Mouse (Mus musculus) telencephalon, adult 2 months (tissue): ENCODE results near the gene Kdm4c.
"Not testable (repeated sequence)": the region's sequence is repeated elsewhere in the genome, so short reads cannot be mapped to it uniquely, and the experiment has no call there.

Experiments
- DNase-seq: peaks from one replicate; pipeline ENCODE4 v3.0.0-alpha.2; 2011; ENCODE audit warnings: low read depth, low spot score

Kdm4c gene

DNA sequence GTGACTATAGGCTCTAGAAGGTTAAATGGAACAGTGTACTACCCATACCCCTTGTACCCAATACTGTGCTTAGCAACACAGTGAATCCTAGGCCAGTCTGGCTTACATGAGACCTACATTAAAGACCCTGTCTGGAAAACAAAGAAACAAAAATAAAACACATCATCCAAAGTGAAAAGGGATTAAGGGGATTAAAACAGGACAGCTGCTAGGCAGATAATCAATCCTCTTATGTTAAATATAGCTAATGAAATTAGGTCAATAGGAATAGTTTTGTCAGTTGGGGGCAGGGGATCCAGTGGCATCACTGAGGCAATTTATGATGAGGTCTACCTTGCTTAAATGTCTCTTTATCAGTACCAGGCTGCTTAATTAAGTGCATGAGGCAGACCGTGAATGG, at the start of gene Kdm4c:
TSS of gene Kdm4c (plus strand) at position 322 of the 400 bp plus-strand sequence.
- DNase-seq: no peak

DNA sequence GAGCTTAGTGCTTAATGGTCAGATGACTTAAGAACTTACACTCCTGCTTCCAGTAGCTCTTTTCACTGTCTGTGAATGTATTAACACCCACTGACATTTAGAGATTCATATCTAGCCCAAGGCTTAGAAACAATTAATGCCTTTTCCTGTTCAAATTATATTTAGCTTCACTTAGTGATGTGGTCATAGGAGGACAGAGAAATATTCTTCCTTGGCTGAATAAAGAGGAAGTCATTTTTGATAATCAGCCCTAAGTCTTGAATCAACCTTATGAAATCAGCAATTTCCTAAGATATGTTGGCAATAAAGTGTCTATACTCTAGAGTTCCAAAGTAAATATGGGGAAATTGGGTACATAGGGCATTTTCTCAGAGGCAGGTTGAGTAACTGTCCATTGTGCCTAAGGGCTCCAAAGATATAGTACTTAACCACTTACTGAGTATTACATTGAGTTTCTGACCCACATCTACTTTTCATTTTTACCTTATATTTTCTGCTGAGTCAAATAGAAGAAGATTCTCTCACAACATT, 41.0 kb upstream of the Kdm4c start:
- DNase-seq: no peak

DNA sequence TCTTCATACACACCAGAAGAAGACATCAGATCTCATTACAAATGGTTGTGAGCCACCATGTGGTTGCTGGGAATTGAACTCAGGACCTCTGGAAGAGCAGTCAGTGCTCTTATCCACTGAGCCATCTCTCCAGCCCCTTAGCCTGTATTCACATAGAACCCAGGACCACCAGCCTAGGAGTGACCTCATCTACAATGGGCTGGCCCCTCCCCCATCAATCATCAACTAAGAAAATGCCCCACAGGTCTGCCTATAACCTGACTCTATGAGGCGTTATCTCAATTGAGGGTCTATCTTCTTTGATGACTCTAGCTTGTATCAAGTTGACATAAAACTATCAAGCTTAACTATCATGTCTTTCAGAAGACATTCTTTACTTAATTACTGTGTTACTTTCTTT, 20.5 kb upstream of the Kdm4c start:
- not testable (repeated sequence) for DNase-seq

DNA sequence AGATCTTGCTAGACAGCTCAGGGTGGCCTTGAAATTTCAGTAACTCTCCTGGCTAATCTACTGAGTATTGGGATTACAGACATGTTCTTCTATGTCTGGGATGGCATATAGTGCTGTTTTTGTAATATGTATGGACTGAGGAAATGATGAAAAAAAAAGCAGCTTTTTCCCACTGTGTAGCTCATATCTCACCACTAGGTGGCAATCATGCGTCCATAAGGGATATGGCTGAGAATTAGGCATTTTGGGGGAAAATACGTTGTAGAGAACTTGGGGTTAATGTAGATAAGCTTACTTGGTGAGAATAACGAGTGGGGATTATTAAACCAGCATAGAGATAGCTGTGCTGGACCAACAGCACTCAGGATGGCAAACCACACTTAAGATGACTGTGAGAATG, 19.9 kb upstream of the Kdm4c start:
- no peak for DNase-seq

DNA sequence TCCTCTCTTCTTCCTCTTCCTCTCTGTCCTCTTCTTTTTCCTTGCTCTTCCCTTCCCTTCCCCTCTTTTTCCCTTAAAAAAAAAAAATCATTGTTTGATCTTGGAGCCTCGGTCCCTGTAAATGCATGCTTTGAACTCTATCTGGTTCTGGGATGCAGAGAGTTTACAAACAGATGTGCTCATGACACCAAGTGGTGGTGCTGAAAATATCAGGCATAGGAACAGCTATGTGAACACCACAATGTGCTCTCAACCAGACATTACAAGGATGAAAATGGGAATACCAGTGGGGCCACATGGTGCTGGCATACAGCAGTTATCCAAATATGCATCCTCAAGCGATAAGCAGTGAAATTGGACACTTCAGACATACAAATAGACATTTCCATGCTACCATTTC, 18.1 kb upstream of the Kdm4c start:
- DNase-seq: no peak

DNA sequence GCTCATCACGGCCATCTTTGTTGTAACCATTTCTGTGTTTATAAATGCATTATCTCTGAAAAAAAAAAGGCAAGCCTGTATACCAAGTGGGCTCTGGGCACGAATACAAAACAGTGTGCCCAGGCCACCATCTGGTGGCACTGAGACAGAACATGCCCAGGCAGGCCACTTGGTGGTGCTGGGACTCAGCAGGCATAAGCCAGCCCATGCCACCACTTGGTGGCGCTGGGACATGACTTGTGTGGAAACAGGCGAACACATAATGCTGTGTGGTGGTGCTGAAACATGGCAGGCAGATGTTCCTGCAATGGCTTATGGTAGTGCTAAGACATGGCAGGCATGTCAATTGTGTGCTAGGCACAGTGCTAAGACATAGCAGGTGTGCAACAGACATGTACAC, 11.3 kb upstream of the Kdm4c start:
- no peak for DNase-seq

DNA sequence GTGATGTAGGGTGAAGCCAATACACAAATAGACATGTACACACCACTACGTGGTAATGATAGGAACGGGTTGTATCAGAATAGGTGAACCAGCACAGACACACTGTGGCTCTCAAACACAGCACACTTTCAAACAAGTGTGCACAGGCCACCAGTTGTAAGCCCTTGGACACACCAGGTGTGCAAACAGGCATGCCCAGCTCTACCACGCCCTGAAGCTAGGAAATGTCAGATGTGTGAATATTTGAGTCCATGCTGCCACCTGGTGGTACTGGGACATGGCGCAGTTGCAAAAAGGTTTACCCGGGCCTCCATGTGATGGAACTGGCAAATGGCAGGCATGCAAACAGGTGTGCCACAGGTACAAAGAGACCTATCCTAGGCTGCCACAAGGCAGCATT, 10.9 kb upstream of the Kdm4c start:
- DNase-seq: no peak

DNA sequence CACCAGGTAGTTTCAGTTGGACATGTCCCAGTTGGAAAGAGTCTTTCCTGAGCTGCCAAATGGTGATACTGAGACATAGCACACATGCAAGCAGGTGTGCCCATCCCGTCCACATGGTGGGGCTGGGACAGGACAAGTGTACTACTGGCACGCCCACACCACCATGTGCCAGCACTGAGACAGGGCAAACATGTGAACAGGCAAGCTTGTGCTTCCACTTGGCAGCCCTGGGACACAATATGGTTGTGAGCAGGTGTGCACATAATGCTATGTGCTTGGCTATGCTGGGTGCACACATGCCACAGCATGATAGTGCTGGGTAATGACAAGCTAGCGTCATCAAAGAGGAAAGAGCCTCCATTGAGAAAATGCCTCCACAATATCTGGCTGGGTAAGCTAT, 8.8 kb upstream of the Kdm4c start:
- DNase-seq: no peak

DNA sequence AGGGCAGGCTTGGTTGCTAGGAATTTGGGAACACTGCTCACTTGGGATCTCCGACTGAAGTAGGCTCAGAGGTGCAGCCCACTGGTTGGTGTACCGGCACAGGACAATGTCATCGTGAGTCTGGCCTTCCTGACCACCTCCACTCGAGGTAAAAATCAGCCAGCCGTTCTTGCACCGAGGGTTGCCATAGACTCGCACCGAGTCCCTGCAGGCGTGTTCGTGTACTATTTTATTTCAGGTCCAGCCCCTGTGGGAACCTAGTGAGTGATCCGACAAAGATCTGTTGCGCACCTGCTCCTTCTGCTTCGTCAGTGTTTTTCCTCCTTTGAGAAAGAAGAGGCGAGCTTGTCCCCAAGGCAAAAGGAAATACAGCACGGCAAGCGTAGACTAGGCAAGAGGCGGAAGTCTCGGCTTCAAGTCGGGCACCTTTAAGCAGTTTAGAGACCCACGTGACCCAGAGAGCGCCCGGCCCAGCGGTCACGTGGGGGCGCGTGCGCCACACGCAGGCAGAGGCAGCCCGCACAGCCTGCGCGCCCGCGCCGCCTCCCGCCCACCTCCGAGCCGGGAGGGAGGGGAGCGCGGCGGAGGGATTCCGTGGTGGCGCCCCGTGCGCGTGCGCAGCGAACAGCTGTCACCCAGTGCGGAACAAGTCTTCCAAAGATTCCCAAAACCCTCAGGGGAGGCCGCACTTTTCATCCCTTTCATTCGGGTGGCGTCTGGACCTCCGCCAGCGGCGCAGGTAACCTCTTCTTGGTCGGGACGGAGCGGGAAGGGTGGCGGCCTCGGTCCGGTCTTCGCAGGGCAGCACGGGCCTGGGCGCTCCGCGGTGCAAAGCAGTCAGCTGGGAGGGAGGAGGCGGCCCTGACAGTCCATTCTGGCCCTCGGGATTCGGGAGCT, 9.3 kb downstream of the Kdm4c start:
- DNase-seq: peak; percentile 92

DNA sequence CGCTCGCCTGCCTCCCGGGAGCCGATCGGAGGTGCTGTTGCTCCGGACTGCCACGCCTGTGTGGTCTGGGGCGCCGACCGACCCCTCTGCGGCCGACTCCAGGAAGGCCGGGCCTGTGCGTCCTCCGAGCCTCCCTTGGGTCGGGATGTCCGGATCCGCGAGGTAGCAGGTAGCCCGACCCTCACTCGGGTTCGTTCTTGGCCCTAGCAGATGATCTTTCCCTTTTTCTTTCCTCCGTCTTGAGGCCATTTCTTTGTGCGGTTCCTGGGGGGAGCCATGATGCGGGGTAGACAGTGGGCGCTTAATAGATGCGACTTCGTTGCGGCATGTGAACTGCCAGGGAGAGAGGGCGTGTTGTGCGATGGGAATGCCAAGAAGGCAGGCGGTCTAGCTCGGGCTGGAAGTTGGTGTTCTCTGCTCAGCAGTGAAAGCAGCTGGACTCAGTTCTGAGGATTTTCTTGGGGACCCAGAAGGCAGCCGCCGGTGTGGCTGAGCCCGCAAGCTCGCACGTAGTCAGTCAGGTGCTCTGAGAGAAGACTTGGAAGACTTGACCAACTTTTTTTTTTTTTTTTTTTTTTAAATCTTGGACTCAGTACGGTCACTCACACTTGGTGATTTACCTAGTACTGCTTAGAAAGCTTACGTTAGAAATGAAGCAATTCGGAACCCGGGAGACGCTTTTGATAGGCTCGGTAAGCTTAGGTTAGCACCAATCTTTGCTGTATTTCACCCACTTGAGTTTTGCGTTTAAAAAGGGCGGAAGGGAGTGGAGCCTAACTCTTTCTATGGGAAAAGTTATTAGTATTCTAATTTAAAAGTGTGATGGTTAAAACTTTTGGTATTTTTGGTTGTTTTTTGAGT, 10.2 kb downstream of the Kdm4c start:
- peak; percentile 49 for DNase-seq

DNA sequence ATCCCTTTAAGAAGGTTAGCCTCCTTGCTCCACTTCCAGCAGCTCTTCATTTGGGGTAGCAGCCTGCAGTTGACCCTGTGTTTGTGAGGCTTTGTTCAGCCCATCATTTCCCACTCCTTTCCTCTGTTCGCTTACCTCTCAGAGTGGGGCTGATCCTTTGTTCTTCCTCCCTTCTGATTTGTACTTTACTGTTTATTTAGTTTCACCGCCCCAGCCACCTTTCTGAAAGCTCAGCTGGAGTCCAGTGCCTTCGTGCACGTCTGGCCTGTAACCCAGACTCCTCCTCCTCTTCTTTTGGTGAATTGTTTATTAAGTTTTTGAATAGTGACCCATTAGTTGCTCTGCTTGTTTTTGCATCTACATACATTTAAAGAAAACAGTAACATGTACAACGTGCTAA, 15.6 kb downstream of the Kdm4c start:
- no peak for DNase-seq

DNA sequence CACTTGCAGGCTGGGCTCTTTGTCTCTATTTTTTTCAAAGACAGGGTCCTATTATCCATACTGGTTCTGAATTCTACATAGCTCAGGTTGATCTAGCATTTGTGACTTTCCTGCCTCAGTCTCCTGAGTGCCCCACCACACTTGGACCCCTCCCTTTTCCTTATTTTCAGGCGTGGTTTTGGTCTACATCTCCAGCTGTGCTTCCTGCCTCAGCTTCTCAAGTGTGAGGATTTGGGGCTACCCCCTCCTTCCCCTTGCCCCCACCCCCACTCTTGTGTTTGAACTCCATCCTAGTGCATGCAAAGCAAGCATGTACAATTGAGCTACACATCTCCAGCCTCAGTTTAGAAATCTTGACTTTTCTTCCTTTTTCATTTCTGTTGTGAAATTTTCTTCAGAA, 16.2 kb downstream of the Kdm4c start:
- DNase-seq: no peak

DNA sequence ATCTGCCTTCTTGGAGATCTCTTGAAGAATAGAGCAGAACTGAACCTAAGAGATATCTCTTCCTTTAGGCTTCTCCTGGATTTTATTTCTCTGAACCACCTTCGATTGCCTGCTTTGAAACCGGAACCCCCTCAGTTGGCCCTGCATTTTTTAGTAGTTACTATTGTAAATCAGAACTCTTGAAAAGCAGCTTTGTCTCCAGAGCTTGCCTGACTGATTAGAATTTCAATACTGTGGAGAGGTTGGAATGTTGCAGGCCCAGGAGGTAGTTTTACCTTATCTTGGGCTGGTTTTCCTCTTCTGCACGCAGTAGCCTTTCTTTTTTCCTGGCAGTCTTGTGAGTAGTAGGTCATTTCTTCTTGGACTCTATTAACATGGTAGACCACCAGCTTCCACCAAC, 17.0 kb downstream of the Kdm4c start:
- DNase-seq: no peak

DNA sequence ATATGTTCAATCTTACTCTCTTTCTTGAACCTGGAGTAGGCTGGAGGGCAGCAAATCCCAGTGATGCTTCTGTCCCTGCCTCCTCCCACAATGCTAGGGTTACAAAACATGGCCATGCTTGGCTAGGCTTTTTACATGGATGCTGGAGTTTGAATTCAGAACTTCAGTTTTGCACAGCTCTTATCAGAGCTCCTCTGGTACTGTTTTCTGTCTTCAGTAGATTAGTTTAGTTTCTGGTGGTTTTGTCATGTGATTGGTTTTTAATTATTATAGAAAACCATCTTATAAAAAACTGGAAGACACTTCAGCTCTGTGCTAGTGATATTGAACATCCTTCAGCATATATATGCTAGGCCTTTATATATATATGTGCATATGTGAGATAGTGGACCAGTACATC, 19.6 kb downstream of the Kdm4c start:
- DNase-seq: no peak

DNA sequence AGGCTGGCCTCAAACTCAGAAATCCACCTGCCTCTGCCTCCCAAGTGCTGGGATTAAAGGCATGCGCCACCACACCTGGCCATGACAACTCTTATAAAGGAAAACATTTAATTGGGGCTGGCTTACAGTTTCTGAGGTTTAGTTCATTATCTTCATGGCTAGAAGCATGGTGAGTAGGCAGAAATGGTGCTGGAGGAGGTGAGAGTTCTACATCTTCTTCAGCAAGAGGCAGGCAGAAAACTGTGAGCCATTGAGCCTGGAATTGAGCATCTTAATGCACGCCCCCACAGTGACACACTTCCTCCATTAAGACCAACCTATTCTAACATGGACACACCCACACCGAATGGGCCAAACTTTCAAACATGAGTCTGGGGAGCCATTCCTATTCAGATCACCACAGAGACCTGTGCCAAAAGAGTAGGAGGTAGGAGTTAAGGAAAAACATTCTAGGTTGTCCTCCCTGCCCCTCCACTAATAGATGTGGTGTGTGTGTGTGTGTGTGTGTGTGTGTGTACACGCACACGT, 22.2 kb downstream of the Kdm4c start:
- DNase-seq: peak; percentile 12

DNA sequence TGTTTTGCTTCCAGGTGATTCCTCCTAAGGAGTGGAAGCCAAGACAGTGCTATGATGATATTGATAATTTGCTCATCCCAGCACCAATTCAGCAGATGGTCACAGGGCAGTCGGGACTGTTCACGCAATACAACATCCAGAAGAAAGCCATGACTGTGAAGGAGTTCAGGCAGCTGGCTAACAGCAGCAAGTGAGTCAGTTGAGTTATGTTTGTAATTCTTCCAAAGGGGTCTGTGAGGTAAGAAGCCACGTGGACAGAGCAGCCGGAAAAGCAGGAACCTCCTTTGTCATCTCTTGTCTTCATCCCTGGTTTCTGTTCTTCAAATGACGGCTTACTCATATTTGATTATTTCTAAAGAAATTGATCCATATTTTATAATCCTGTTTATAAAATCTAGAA, 28.9 kb downstream of the Kdm4c start:
- no peak for DNase-seq

DNA sequence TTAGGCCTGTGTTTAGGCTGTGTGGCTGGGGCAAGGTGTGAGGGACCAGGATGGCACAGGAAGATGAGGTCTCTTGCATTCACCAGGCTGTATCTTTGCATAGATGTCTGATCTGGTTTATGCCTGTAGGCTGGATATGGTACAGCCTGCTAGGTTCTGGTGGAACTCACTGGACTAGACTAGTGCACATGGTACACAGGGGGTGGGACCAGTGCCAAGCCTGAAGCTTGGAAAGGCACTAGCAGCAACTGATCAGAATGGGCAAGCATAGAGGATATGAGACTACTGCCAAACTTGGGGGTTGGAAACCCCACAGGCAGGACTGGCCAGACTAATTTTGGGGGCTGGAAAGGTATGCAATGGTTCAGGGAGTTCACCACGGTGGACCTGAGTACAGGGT, 35.2 kb downstream of the Kdm4c start:
- no peak for DNase-seq

DNA sequence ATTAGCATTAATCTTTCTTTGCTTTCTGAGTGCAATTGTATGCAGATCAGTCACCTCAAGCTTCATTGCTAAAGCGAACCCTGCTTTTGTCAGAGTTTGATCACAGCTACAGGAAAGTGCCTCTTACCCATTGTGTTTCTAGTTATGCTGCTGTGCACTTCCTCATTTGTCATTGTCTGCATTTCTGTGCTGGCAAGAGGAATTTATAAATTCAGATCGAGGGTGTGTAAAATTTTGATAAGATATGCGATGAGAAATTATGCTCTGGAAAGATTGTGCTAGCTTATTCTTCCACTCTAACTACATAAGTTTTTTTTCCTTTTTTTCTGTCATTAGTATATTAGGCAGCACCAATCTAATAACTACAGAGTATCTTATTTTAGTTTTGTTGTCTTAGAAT, 37.9 kb downstream of the Kdm4c start:
- DNase-seq: no peak

DNA sequence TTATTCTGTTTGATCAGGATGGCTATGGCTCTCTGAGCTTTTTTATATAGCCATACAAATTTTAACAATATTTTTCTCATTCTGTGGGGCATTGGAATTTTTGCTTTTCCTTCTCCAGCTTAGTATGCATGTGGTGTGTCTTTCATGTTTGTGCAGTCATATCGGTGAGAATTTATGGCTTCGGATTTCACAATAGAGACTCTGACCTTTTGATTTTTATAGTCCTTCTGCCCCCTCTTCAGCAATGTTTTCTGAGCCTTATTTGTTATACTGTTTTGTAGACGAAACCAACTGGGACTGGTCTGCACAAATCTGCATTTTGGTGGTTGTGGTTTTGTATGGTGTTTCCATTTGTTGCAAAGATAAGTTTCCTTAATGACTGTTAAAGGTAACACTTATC, 45.6 kb downstream of the Kdm4c start:
- no peak for DNase-seq

DNA sequence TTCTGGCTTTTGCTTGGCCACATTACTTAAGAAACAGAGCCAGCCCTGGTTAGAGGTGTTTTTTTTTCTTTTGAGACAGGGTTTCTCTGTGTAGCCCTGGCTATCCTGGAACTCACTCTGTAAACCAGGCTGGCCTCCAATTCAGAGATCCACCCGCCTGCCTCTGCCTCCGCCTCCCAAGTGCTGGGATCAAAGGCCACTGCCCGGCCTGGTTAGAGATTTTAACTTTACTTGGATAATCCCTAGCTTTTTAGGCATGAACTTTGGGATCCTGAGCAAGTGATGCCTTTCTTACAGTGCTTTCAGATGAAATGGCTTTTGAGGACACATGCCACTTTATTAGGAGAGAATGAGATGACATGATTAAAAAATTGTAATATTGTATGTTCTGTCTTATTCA, 52.4 kb downstream of the Kdm4c start:
- no peak for DNase-seq

DNA sequence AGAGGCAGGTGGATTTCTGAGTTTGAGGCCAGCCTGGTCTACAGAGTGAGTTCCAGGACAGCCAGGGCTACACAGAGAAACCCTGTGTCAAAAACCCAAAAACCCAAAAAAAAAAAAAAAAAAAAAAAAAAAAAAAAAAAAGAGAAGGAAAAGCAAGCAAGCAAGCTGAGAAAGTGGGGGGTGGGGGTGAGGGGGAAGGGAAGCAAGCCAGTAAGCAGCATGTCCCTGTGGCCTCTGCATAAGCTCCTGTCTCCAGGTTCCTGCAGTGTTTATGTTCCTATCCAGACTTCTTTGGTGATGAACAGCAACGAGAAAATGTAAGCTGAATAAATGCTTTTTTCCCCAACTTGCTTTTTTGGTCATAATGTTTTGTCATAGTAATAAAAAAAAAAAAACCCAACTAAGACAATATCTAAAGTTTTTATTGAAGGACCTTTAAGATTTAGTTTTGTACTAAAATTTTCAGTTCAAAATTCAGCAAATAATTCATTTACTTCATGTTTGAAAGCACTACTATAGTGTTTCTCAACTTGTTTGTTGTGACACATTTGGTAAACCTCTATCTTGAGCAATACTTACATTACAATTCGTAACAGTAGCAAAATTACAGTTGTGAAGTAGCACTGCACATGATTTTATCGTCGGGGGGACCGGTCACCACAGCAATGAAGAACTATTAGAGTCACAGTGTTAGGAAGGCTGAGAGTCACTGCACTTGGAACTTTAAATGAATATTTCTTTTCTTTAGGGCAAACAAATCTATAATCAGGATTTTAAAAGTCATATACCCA, 63.2 kb downstream of the Kdm4c start:
- no peak for DNase-seq

DNA sequence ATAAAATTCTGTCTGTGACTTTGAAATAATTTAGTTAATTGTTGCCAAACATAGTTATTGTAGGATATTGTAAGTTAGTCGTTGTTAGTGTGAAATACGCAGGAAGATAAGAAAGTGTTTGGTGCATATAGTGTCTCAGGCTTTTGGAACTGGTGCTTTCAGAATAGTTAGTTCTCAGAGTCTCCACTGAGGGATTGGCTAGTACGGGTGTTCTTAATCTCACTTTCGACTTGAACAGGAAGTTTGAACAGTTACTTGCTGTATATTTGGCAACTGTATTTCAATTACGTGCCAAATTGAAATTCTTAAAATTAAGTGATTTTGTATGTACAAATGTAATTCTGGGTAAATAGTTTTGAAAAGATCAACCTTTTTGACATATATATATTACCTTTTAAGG, 68.8 kb downstream of the Kdm4c start:
- DNase-seq: no peak
